Mouse (Mus musculus): ENCODE results near the gene Ghrl. TPM values are rescaled to one million over a fixed set of nuclear protein-coding genes. Genes with fewer than 3 reads are reported as not detected.
"Not testable (repeated sequence)": the region's sequence is repeated elsewhere in the genome, so short reads cannot be mapped to it uniquely, and the experiment has no call there.

Ghrl gene
- total RNA-seq, 2 experiments from 2014 or later, result not detected

DNA sequence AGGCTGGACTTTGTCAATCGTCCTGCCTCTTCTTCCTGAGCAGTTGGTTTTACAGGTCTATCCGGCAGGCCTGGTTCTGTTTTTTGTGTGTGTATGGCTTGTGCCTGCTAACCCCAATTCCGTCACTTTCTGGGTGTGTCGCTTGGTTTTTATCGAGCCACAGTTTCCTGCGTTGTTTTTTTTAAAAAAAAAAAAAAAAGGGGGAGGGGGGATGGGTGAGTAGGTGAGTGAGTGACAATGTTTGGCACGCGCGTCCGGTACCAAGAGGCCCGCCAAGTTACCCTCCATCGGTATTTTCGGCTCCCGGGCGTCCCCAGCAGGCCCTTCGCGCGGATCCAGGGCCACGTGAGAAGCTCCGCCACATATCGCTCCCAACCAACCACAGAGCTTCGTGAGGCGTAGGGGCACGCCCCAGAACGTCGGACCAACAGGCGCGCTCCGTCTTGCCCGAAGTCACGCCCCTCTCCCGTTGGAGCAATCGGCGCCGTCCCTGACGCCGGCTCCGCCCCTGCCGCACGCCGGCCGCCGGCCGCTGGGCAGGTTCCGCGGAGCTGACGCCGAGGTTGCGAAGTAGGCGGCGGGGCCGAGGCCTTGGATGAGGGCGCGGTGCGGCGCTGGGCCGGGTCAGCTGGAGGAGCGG lies 23.0 kb downstream of the Ghrl start, which contains the start of gene Tatdn2:
Gene Tatdn2 (plus strand): TSS at position 469 of the 640 bp plus-strand sequence.
- DNase-seq, result peak; percentile 97

DNA sequence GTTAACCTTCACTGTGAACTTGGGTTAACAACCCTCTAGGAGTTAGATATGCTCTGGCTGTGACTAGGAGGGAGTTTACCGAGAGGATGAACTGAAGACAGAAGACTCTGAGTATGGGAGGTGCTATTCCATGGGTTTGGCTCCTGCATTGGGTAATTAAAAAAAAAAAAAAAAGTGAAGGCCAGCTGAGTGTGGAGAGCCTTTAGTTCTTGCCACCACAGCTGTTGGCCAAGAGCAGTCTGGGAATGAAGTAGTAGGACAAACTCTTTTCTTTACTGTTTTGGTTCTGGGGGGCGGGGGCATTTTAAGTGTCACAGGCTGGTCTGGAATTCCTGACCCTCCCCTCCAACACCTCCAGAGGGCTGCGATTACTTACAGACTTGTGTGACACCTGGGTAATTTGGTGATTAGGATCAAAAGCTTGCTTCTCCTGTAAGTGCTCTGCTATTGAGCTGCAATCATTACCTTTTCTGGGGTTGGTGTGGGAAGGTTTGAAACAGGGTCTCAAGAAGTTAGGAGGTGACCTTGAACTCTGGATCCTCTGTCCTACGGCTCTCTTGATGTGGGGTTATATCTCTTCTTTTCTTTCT lies 23.8 kb downstream of the Ghrl start:
- no peak for DNase-seq

DNA sequence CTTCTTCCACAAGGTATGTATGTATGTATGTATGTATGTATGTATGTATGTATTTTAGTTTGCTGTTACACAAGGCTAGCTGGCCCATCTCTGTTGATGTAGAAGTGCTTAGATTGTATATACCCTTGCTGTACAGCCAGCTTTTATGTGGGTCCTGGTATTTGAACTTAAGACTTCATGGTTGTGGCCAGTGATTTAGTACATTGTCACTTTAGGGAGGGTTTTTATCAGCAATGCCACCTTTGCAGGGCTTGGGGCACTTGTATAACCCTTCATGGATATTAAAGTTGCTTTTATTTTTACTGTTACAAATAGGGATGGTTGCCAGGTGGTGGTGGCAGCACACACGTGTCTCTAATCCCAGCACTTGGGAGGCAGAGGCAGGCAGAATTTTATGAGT lies 24.5 kb downstream of the Ghrl start:
- DNase-seq, result no peak

DNA sequence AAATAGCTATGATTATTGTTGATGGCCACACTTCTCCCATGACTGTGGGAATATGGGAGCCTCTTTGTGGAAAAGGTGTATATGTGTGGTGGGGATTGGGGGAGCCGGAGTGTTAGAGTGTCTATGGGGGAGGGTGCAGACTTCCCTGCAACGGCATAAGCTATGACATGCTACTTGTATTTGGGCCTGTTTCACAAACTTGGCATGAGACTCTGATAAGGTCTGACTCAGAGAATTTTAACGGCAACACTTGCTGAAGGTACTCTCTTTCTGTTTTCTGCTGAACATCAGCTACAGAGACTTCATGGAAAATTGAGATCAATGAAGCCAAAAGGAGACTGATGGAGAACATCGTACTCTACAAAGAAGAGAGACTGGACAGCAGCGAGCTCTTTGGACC lies 26.3 kb downstream of the Ghrl start:
- DNase-seq, result no peak

DNA sequence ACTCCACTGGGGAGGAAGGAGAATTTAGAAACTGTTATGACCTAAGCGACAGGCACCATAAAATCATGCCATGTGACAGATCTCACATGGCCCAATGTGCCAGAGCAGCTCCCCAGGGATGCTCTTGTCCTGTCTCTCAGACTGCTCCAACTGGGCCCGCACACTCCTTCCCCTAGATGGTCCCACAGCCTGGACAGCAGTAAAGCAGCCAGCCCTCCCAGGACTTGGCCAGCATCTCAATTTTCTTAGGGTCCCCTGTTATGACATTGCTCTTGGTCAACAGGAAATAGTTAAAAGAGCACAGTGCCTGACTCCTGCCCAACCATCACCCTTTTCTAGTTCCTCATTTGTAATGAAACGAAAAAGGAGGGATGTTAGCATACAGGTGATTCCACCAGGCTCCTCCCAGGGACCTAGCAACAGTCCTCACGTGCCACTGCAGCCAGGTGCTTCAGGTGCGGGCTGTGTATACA lies 27.0 kb downstream of the Ghrl start:
- DNase-seq, result no peak

DNA sequence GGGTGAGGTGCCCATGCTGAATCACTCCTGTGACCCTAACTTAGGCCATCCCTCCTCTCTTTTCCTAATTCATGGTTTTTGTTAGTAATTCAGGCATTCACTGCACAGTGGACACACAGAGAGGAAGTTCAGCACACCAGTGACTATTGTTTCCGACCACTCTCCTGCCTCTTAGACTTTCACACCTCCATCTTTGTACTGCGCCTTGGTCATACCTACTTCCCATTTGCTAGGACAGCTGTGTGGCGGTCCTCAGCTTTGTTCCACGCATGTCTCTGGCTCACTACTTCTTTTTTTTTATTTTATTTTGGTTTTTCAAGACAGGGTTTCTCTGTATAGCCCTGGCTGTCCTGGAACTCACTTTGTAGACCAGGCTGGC lies 28.6 kb downstream of the Ghrl start:
- DNase-seq, result no peak

DNA sequence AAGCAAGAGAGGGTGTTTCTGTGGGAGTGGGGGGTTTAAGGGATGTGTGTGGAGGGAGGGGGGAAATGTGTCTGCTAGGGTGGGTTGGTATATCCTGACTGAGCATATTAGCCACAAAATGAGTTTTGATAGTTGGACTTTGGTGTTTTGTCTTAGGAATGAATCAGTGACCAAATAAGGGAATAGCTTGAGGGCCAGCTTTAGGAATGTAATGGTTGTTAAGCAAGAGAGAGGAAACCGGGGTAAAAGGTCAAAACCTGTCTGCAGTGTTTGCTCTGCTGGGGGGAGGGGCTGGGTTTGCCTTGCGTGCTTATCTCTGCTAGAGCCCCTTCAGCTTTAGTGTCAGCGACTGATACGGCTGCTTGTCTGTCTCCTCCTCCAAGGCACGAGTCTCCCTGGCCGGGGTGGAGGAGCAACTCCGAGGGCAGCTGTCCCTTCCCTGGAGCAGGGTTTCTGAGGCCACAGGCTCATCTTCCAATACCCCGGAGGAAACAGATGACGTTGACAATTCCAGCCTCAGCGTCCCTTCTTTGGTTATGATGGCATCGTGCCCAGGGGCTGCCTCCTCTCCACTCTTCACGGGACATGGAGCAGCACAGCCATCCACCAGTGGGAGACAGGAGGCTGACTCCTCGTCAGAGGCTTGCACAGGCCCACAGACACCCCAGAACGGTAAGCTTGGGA lies 29.1 kb downstream of the Ghrl start:
- DNase-seq, result peak; percentile 81

DNA sequence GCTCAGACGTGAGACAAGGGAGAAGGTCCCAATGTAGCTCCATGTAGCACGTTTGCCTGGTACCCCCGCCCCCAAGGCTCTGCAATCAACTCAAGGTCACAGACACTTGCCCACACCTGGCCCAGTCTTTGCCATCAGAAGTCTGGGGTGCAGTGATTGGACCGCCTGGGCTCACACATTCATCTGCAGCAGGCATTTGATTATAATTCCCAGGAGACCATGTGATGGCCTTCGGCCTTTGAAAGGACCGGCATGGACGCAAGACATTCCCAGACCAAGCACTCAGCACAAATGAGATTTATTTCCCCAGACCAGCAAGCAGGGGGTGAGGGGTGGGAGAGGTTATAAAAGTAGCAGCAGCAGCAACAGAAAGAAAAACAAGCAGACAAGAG lies 29.7 kb downstream of the Ghrl start:
- peak; percentile 37 for DNase-seq

DNA sequence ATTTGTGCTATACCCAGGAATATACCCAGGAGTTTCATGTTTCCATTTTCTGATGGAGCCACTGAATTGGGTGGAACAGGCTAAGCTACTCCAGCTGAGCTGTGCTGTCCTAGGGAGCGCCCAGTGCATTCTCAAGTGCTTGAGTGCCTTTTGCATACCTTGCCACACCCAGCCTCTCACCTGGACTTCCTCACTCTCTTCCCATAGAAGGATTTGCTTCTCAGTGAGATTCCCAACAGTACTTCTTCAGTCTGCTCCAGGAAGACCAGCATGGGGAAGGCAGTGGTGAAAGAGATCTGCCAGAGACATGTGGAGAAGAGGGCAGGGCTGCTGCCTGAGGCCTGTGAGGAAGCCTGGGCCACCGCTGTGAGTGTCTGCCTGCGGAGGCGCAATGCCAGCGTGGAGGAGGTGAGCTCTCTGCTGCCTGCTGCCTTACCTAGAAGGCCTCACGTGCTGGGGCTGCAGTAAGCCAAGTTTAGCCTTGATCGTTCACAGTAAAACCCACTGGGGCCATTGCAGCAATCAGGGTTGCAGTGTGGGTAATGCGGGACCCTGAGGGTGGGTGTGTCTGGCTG lies 33.0 kb downstream of the Ghrl start:
- DNase-seq, result no peak

DNA sequence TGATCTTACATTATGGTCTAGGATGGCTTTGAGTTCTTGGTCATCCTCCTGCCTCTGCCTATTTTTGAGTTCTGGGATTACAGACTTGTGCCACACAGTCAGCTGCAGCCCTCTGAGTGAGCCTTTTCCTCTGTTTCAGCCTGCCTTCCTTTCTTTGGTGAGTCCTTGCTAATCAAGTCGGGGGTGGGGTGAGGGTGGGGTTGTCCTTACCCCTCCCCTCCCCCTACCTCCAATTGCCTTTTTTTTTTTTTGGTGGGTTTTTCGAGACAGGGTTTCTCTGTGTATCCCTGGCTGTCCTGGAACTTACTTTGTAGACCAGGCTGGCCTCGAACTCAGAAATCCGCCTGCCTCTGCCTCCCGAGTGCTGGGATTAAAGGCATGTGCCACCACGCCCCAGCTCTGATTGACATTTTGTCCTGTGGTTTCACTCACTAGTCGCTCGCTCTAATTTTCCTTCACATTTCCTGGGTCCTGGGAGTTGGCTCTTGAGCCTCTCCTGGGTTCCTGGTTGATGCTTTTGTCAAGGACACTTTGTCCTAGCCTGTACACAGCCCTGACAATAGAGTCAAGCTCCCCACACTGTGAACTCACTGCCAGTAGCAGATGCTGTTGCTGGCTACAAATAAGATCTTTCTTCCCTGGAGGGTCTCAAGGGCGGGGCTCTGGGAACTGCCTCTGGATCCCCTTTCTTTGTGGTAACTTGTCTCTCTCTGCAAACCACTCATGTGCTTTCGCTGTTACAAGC lies 36.4 kb downstream of the Ghrl start:
- DNase-seq, result no peak

DNA sequence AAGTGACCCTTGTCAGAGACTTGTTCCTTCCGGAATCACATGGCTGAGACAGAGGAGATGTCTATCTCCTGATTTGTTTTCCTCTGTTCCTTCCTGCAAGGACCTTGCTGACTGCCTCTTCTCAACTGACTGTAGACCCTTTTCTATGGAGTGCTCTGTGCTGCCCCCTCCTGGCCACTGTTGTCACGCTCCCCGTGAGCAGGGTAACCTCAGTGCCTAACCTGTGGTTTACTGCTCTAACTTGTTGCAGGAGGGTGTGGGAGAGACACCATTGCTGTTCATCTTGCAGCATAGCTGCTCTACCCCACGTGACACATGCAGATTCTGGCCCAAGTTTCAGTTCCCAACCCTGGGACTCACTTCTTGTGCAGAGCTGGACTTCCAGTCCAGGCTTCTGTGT lies 38.4 kb downstream of the Ghrl start:
- DNase-seq, result peak; percentile 93

DNA sequence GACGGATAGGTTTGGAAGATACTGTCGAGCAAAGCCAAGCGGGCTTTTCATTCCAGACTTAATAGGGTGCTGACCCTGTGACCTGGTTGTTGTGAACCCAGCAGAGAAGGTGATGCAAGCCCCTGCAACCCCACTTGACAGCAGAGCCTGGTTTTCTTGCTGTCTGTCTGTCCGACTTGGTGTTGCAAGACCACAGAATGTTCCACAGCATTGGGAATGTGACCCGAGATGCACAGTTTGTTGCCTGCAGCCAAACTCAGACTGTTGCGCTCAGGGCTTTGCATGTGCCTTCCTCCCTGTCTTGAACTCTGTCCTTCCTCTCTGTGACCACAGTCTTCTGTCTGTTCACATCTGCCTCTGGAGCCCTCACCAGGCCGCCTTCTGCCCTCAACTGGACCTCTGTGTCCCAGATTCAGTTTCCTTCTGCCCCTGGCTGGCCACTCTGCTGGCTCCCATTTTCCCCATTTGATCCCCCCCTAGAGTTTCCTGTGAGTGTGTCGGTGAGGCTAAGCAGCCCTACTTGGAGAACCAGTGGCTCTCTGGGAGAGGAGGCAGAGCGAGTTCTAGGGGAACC lies 39.6 kb downstream of the Ghrl start:
- no peak for DNase-seq

DNA sequence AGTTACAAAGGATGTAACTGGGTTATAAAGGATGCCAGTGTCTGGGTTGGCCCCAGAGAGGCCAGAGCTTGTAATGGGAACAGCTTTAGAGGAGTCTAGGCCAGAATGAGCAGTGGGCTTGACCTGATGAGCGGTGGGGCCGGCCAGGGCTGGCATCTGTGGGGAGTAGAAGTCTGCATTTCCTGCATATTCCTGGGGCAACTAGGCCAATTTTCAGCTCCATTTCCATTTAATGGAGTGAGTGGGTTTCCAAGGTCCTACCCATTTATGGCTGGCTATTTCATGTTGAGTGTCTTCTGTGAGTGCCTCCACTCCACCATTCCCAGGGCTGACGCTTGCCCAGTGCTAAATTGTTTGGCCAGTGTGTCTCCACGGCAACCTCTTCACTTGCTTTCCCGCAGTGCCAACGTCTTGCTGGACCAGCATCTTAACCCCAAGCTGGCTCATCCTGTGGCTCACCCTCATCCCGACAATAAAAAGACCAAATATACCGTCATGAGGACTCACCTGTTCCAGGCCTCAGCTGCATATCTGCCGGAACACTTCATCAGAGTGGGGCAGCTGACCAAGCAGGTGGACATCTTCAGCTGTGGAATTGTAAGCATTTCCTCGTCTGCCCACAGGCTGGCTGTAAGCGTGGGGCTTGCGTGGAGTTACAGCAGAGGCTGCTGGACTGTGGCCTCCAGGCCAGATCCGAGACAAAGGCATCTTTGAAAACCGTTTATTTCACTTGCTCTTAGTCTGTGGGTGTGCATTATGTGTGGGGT lies 41.3 kb downstream of the Ghrl start:
- DNase-seq, result no peak

DNA sequence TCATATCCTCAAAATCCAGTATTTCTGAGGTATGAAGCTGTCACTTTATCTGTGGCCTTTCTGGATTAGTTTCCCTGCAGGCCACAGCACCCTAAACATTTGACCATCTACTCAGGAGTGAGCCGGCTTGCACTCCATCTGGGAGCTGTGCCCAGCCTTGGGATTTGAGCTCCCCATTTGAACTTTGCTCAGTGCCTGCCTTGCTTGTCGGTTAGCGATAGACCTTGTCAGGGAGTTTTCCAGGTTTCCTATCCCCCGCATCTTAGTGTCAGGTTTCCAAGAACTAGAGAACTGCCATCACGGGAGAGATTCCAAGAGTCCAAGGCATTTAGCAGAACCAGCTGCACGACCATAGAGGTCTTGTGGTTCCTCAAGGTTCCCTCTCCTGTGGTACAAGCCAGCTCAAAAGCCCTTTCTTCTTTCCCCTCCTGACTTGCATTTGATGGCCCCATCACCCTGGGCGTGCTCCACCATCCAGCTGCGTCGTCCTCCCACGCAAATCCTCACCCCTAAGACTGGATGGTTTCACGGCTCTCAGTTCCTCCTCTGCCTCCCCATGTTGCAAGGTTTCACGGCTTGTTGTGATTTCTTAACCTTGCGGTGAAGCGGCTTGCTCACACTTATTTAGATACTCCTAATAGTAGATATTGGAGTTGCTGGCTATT lies 42.5 kb downstream of the Ghrl start:
- DNase-seq, result no peak

DNA sequence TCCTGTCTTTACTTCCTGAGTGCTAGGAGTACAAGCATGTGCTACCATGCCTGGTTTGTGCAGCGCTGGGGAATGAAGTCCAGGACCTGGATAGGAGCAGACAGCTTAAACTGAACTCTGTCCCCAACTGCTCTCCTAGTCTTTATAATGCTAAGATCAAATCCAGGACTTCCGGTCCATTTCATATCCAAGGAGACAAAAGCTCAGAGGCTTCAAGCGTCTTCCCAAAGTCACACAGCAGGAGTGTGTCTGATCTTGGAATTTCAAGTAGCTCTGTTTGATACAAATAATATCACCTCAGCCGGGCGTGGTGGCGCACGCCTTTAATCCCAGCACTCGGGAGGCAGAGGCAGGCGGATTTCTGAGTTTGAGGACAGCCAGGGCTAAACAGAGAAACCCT lies 43.7 kb downstream of the Ghrl start:
- DNase-seq, result no peak

DNA sequence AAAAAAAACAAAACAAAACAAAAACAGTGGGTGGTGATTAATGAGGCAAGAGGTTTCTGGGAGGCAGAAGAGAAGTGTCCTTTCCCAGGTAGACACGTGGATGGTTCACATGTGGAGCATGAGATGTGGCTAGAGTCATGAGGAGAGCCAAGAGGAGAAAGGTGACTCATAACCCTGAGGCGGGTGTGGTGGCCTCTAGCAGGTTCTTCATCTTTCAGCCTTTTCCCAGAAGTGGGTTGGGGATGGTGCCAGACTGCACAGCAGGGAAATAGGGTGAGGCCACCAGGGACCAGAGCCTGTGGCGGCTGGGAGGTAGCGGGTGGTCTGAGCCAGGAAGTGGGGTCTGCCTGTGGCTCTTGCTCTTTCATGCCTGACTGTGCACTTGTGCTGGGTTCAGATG lies 44.4 kb downstream of the Ghrl start:
- no peak for DNase-seq

DNA sequence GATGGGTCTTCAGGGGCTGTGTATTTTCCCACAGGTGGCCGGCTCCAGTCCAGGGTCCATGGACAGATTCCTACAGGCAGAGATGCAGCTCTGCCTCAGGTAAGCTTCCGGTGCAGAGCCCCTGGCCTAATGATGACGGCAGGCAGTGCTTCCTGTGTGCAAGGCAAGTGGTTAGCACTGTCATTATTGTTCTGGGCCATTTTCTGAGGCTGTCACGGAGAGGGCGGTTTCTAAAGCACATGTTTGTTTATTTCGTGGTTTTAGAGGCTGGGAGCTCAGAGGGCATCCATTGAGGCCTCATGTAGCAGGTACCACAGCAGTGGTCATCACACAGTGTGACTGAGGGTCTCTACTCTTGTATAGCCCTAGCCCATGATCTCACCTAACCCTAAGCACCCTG lies 46.7 kb downstream of the Ghrl start:
- DNase-seq, result no peak

DNA sequence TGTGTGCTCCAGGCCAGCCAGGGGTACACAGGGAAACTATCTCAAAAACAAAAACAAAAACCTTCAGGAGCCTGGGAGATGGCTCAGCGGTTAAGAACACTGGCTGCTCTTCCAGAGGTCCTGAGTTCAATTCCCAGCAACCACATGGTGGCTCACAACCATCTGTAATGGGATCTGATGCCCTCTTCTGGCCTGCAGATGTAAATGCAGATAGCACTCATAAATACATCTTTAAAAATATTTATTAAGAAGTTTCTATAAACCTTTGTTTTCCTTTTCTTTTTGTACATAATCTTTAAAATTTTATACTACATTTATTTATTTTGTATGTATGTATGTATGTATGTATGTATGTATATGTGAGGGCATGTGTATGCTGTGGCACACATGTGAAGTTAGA lies 47.7 kb downstream of the Ghrl start:
- DNase-seq, result not testable (repeated sequence)

DNA sequence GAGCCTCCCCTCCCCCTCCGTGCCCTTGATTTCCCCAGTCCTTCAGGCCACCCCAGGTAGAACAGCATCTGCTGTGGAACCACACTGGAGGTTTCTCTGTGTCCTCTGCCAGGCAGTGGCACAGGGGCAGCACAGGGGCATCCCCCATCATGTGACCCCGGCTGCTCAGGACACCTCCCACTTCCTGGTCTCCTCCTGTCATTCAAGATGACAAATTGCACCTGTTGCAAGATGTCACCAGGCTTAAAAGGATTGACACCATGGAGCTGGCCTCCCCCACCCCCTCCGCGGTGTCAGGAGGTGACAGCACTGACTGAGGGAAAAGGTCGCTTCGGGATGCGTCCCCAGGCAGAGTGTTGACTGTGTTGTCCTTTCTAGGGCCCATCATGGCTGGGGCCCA lies 49.9 kb downstream of the Ghrl start:
- no peak for DNase-seq

DNA sequence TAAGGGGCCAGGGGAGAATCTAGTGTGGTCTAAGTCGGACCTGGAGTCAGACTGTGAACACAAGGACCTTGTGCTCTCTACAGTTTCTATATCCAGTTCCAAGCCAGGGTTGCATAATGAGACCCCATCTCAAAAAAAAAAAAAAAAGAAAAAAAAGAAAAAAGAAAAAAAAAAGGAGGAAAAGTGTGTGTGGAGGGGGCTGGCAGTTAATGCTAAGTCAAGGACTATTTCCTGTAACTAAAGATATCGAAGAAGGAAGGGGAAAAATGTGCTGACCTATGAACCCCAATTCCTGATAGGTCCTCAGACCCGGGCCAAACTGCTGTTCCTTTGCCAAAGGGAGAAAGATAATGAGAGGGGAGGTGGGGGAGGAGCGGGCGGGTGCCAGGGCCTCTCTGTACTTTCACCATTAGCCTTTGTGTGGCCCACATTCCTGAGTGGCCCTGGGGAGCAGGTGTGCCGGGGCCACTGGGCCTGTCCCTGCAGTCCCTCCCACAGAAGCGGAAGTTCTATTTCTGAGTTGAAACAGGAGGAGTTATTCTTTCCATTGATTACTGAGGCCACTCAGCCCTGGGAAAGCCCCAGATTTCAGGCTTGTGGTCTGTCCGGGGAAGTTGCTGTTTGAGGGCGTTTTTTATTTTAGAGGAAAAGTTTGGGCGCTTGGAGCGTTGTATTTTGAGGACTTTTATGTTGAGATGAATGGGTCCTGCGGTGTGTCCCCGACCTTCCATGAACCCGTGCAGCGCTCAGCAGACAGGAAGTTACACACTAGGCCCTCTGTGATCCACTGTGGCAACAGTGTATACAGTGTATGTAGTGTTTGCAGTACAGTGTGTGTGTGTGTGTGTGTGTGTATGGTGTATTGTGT lies 51.2 kb downstream of the Ghrl start:
- DNase-seq, result peak; percentile 55
